Mouse (Mus musculus) brain, embryonic 14.5 days (tissue): Measurements from ENCODE around the gene Eif5b.

ENCODE experiments used
- CTCF ChIP-seq: fragments of 200-500 bp; IDR thresholded peaks from 2 replicates; pipeline ENCODE4 v1.5.1; 2012; ENCODE audit warnings: inconsistent platforms, mild to moderate bottlenecking, moderate library complexity, borderline replicate concordance; ENCODE audit not compliant: insufficient read depth, insufficient read length; ENCODE audit errors: extremely low read depth
- POLR2A ChIP-seq: fragments of 200-500 bp; IDR thresholded peaks from 2 replicates; pipeline ENCODE4 v1.6.1; 2012; ENCODE audit warnings: mild to moderate bottlenecking, inconsistent platforms, borderline replicate concordance; ENCODE audit not compliant: poor library complexity, insufficient read depth, insufficient read length, severe bottlenecking; ENCODE audit errors: extremely low read depth

DNA sequence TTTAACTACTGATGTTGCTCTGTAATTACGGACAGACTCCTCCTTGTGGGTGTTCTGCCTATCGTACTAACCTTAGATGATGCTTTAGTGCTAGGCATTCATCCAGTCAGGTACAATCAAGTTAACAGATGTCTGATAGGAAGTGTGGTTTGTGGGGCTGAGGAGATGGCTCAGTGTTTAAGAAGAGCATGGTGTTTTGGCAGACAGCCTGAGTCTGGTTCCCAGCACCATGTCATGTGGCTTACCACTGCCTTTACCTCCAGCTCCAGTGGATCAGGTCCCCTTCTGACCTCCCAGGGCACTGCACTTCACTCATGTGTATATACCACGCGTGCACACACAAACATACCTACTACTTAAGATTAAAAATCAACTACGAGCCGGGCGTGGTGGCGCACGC lies 4.1 kb downstream of the Eif5b start:
- TF ChIP-seq CTCF (no peak), POLR2A (no peak)
